Mouse (Mus musculus) cerebellum, adult 18-20 months (tissue): ENCODE measurements around the gene Rpl37.

Experiments
- DNase-seq, 2 experiments: peaks; one replicate each; pipeline ENCODE4 v3.0.0; 2021

Rpl37 gene

GRCm38 (mm10) chr15:5156355-5156754 is 39.9 kb downstream of the Rpl37 start:
- no peak for DNase-seq

- peak in 1 of 2 experiments; percentile 5 for DNase-seq
These were observed 40.9 kb downstream of the Rpl37 start for GRCm38 (mm10) chr15:5157386-5157785.

- no peak for DNase-seq
These were observed 42.4 kb downstream of the Rpl37 start for GRCm38 (mm10) chr15:5158827-5159226.

GRCm38 (mm10) chr15:5165121-5165773 is 48.8 kb downstream of the Rpl37 start:
- DNase-seq = no peak
